Mouse (Mus musculus) olfactory bulb, adult 2 months (tissue): Measurements from ENCODE around the gene Acbd4.

Experiments used
- CTCF ChIP-seq: fragments of 200-500 bp; IDR thresholded peaks from 2 replicates; pipeline ENCODE4 v1.5.1; 2012; ENCODE audit warnings: low read depth, mild to moderate bottlenecking, low read length, moderate library complexity; ENCODE audit not compliant: insufficient read depth
- POLR2A ChIP-seq: fragments of 200-500 bp; IDR thresholded peaks from 2 replicates; pipeline ENCODE4 v1.6.1; 2012; ENCODE audit warnings: mild to moderate bottlenecking, low read depth, low read length, moderate library complexity; ENCODE audit not compliant: insufficient read depth

- no peak for TF ChIP-seq CTCF
- TF ChIP-seq POLR2A, result no peak
Observed at GRCm38 (mm10) chr11:103105180-103105725, 3.8 kb downstream of the Acbd4 start.
